Mouse (Mus musculus) layer of hippocampus, adult 2 months (tissue): ENCODE results near the gene Tox2. TPM values are rescaled to one million over a fixed set of nuclear protein-coding genes. Genes with fewer than 3 reads are reported as not detected.

ENCODE experiments used
- DNase-seq, 2 experiments: peaks; one replicate each; pipeline ENCODE4 v3.0.0; 2022; ENCODE audit warnings: low spot score in 2 of 2
- H3K27ac ChIP-seq: fragments of 200-600 bp; 2 replicates; pipeline ENCODE4 v1.8.1; 2022
- H3K4me3 ChIP-seq: fragments of 200-600 bp; 2 replicates; pipeline ENCODE4 v1.8.1; 2022; ENCODE audit warnings: mild to moderate bottlenecking
- CTCF ChIP-seq: fragments of 200-600 bp; conservative IDR thresholded peaks from 2 replicates; pipeline ENCODE4 v1.8.1; 2022; ENCODE audit warnings: antibody characterized with exemption, mild to moderate bottlenecking, moderate library complexity
- total RNA-seq, 2 experiments: library from RNA; stranded (reverse); gene quantifications; 2 replicates each; pipeline ENCODE4 v1.2.3; 2021

Gene Tox2
- total RNA-seq, 2 experiments from 2014 or later = 20.8 to 21.3 TPM

DNA sequence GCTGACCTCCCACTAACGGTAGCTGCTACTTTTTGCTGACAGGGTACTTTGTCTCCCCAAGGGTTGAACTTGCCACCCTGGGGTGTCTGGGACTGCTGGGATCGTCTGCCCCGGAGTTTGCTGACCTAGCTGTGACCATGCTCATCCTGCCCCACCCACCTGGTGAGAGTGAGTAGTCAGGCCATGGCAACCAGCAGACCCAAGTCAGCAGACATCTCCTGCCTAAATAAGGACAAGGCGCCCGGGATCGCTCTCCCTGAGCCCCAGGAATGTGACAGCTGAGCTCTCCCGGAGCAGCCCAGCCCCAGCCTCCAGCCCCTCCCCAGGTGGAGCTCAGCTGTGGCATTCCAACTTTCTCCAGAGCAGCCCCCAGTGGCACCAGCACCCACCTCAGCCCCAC, 150.8 kb downstream of the Tox2 start:
- no peak for TF ChIP-seq CTCF
- Histone ChIP-seq H3K4me3 (no peak overlapping the region), H3K27ac (no peak overlapping the region)
- DNase-seq = no peak

- no peak overlapping the region for H3K4me3 ChIP-seq
- H3K27ac ChIP-seq = no peak overlapping the region
- no peak for DNase-seq
- TF ChIP-seq CTCF = no peak
These were observed 152.7 kb downstream of the Tox2 start for GRCm38 (mm10) chr2:163355666-163356065.

- DNase-seq = no peak
- Histone ChIP-seq H3K4me3 (no peak overlapping the region), H3K27ac (no peak overlapping the region)
- TF ChIP-seq CTCF = no peak
These were observed 153.4 kb downstream of the Tox2 start for GRCm38 (mm10) chr2:163356113-163356840.

DNA sequence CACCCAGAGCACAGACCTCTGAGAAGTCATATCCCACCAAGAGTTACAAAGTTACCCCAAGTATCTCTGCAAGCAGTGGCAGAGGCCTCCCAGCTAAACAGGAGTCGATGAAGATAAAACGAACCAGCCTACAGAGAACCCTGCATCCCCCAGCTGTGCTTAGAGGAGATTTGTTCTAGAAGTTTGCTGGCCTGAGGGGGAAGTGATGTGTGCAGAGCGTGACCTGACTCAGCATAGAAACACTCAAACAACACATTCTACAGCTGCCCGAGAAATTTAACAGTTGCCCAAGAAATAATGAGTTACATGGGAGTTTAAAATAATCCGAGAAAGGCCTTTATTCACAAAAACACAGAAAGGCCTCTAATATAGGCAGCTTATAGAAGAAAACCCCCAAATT, 155.7 kb downstream of the Tox2 start:
- no peak for DNase-seq
- no peak overlapping the region for H3K4me3 ChIP-seq
- H3K27ac ChIP-seq = no peak overlapping the region
- no peak for TF ChIP-seq CTCF

GRCm38 (mm10) chr2:163359253-163359652, 156.3 kb downstream of the Tox2 start:
- no peak overlapping the region for H3K27ac ChIP-seq
- no peak for TF ChIP-seq CTCF
- no peak for DNase-seq
- H3K4me3 ChIP-seq = no peak overlapping the region

DNA sequence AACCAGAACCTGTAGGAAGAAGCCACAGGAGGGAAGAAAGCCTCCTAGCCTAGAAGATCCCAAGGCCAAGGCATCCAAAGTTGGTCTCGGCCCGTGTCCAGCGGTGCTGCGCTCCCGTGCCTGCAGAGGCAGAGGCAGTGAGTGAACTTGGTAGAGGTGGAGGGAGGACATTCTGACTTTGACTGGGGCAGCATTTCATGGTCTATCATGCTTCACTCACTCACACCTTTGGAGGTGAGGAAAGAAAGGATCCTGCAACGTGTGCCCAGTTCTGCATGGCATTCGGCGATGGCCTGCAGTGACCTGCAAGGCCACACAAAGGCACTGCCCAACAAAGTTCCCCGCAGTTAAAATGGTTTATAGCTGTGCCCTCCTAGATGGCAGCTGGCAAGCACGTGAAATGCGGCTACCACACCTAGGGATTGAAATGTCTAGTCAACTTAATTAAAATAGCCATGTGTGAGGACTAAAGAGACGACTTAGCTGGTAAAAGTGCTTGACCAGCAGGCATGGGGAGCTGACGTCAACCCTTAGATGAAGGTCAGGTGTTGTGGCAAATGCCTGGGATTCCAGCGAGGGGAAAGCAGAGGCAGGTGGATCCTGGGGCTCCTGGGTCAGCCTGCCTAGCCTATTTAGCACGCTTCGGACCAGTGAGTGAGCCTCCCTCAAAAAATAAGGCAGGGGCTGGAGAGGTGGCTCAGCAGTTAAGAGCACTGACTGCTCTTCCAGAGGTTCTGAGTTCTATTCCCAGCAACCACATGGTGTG, 158.1 kb downstream of the Tox2 start:
- Histone ChIP-seq H3K4me3 (no peak overlapping the region), H3K27ac (no peak overlapping the region)
- DNase-seq = no peak
- no peak for TF ChIP-seq CTCF

GRCm38 (mm10) chr2:163362940-163363921, 160.3 kb downstream of the Tox2 start:
- no peak for TF ChIP-seq CTCF

DNA sequence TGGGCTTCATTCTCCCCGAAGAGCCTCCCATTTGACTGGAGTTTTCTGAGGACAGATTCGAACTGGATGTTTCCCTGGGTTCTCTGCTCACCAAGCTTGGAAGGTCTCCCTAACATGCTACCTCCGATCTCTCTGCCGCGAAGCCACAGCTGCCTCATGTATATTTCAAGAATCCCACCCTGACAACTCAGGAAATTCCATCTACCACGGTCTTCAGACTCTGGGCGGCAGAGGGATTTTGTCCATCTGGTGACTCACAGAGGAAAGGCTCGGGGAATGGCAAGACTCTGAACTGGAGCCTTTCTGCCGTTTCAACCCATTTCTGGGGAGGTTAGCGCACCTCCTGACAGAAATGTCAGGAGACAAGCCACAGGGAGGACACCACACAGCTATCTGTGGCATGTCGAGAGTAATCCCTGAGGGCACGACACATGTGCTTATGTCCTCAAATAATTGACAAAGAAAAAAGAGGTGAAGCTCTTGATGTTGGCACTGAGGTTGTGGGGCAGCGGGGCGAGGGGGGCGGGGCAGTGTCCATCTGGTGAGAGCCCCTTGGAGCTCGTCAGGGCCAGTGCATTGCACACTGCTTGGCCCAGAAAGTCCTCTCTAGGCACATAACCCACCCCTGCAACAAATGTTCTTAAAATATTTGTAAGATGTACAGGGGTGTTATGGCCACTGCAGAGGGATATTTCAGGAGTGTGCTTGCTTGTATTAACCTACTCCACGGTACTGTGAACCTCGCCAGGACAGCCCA, 162.0 kb downstream of the Tox2 start:
- Histone ChIP-seq H3K27ac (no peak overlapping the region), H3K4me3 (no peak overlapping the region)
- DNase-seq = no peak
- no peak for TF ChIP-seq CTCF

More at GRCm38 (mm10) chr2:163362940-163363921, 160.3 kb downstream of the Tox2 start:
- H3K4me3 ChIP-seq = no peak overlapping the region
- DNase-seq = no peak
- no peak overlapping the region for H3K27ac ChIP-seq

DNA sequence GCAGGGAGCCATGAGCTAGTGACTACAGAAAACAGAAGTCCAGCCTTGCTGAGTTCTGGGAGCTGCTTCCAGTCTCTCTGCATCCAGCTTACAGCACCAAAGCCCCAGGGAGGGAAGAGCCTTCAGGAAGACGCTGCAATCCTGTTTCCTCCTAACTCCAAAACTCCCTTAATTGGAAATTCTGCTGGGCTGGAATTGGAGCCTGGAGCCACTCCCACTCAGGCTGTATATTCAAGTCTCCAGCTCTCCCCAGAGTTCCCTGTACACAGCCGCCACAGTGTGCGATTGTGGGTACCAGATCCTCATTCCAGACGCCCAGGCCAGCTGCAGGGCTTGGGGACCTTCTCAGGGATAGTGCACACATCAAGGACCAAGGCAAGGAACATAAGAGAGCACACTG, 167.2 kb downstream of the Tox2 start:
- no peak for DNase-seq
- TF ChIP-seq CTCF = no peak
- Histone ChIP-seq H3K27ac (no peak overlapping the region), H3K4me3 (no peak overlapping the region)

GRCm38 (mm10) chr2:163372627-163373026, 169.7 kb downstream of the Tox2 start:
- no peak for DNase-seq
- no peak for TF ChIP-seq CTCF
- Histone ChIP-seq H3K27ac (no peak overlapping the region), H3K4me3 (no peak overlapping the region)

Other genes with a start within 250 kb of the Tox2 start
- gene Sgk2, start 215.8 kb upstream of the Tox2 start, total RNA-seq = under 1 TPM; 0.54 to 0.97 TPM
- 10 to 100 TPM; 28.4 to 31.3 TPM for gene Ift52, start 185.8 kb upstream of the Tox2 start, total RNA-seq
- 1 to 10 TPM; 1.8 to 2.6 TPM for gene Mybl2, start 148.4 kb upstream of the Tox2 start, total RNA-seq
- not detected for gene Gtsf1l, start 115.3 kb upstream of the Tox2 start, total RNA-seq
- gene Jph2, start 194.9 kb downstream of the Tox2 start, total RNA-seq = under 1 TPM; 0.41 to 0.54 TPM
- 10 to 100 TPM; 17.1 to 17.2 TPM for gene Oser1, start 221.6 kb downstream of the Tox2 start, total RNA-seq
- 10 to 100 TPM; 61.5 to 70.7 TPM for gene Gdap1l1, start 235.4 kb downstream of the Tox2 start, total RNA-seq